Mouse (Mus musculus): ENCODE results near the gene Snap29. TPM values are rescaled to one million over a fixed set of nuclear protein-coding genes. Genes with fewer than 3 reads are reported as not detected.

The Snap29 gene
- polyA plus RNA-seq (2017; shearing (Covaris generic)), result 10 to 100 TPM in 2 of 3 experiments, 1 to 10 TPM in 1; 9.0 to 16.6 (median 11.6) TPM

- ATAC-seq, result peak; percentile 94
Observed at GRCm38 (mm10) chr16:17405736-17406443, at the start of gene Snap29, which contains the start of gene Pi4ka. Gene Snap29, plus strand, starts transcription at chr16:17405986. Gene Pi4ka, minus strand, starts transcription at chr16:17406314.

GRCm38 (mm10) chr16:17356031-17356430, 49.8 kb upstream of the Snap29 start:
- no peak for ATAC-seq

DNA sequence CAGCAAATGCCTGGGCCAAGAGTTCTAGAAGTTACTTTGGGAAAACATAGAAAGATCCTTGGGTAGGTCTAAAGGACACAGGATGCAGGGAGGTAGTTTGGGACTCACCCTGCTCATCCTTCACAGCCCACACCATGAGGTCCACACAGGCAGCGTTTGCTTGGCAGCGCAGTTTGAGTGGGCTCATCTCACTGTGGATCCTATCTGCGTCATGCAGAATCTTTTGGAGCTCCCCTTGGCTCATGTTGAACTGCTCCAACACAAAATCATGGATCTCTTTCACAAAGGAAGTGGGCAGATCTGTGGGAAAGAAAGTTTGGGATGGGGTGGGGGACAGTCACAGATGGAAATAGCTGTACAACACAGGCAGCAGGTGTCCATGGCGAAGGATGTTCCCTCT, 47.0 kb upstream of the Snap29 start:
- no peak for ATAC-seq

GRCm38 (mm10) chr16:17382306-17382705, 23.5 kb upstream of the Snap29 start:
- no peak for ATAC-seq

GRCm38 (mm10) chr16:17383594-17384326, 22.0 kb upstream of the Snap29 start:
- no peak for ATAC-seq

DNA sequence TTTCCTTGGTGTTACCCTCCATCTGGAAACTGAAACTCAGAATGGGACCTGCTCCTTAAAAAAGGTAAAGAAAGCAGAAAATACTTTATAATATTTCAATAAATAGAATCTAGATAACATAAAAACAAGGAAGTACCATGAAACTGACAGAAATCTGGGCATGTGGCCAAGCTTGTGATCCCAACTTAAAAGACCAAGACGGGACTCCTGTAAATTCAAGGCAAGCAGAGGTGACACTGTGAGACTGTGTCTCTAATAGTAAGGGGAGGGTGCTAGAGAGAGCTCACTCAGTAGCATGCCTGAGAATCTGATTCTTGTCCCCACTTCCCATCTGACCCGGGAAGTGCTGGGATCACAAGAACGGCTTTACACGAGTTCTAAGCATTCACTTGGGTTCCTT, 13.0 kb upstream of the Snap29 start:
- ATAC-seq, result no peak

DNA sequence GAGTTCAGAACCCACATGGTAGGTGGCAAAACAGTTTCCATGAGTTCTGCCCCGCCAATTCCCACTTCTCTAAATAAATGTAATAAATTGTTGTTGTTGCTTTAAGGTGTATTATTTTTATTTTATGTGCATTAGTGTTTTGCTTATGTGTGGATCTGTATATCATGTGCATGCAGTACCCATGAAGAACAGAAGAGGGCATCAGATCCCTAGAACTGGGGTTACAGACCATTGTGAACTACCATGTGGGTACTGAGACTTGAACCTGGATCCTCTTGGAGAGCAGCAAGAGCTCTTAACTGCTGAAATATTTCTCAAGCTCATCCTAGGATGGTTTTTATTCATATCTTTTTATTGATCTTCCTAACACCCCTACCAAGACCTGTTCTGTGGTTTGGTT, 2.9 kb upstream of the Snap29 start:
- ATAC-seq, result no peak

GRCm38 (mm10) chr16:17405271-17405696, 502 bp upstream of the Snap29 start:
- peak; percentile 34 for ATAC-seq

GRCm38 (mm10) chr16:17406512-17407231, 886 bp downstream of the Snap29 start:
- ATAC-seq, result no peak

DNA sequence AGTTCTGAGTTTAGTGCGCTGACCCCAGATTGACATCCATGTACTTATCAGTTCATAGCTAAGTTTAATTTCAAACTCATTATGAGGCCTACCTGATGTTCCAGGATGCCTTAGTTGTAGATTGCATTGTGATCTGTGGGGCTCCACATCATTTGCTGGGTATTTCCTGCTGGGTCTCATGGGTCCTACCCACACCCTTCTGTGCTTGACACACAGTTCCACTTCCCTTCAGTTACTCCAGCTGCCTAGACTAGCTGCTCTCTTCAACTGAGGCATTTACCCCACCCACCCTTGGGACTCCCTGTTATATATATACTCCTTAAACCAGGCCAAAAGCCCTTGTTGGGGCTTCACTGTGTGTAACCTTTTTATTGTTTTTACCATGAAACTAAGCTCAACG, 3.3 kb downstream of the Snap29 start:
- ATAC-seq, result no peak

DNA sequence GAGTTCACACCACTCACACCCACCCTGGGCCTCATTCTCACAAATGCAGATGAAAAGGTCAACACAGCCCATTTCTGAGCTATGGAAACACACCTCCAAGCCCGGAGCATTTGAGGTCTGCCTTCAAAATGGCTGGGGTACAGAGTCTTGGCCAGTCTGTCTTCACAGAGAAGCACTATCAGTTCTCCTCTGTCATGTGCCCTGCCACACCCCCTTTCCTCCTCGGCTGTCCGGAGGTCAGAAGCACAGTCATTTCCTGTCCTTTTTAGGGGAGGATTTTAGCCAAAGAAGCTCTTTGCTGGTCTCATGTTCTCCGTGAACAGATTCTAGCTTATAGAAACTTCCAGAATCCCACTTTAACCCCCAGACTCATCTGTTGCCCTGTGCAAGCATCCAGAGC, 4.4 kb downstream of the Snap29 start:
- no peak for ATAC-seq

DNA sequence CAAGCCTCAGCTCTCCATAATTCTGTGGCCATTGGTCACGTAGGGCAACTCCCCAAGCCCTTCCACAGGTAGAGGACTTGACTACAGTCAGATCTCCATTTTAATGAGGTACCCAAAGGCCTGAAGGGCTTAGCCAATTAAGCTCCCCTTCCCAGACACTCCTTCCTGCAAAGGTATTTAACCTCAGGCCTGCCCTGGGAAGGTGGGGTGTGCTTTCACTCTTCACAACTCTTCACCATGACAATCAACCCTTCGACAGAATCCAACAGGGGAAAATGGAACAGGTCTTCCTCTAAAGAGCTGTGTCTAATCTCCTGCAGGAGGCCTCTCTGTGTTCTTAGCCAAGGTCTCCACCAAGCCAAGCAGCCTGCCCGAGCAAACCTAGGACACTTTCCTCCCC, 17.2 kb downstream of the Snap29 start:
- no peak for ATAC-seq

GRCm38 (mm10) chr16:17432576-17432975, 26.8 kb downstream of the Snap29 start:
- ATAC-seq, result no peak

DNA sequence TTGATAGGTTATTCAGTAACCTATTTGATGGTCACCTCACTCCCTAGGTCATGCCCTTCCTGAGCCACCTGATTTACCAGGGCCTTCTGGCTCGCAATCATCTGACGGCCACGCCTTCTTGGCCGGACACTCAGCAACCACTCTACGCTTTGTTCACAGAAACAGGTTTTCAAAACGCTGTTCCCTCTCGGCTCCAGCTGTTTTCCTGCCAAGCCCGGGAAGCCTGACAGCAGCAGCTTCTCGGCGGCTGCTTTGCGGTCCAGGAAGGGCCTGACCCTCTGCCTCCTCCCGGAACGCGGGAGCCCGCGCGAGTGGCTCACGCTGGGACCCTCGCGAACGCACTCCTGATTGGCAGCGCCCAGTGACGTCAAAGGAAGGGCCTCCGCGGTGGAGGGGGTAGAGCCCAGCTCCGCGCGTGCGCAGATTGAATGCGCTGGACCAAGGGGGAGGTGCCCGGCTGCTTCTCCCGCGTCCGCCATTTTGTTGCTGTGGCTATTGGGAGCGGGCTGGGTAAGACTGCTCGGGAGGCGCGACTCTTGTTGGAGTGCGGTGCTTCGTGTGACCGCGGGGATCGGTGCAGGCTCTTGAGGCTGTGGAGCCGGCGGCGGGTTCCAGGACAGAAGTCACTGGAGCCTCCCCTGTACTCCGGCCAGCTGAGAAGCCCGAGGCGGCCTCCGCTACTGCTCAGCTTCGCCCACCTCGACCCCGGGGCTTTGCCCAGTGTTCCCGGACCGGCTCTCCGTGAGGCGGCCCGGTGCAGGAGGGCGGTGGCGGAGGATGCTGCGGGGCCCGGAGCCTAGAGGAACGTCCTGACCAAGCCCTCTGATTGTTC, 46.0 kb downstream of the Snap29 start, which contains the start of gene Crkl:
Gene Crkl (plus strand): TSS at position 447 of the 832 bp plus-strand sequence.
- ATAC-seq, result peak; percentile 94

GRCm38 (mm10) chr16:17452373-17452715, 46.6 kb downstream of the Snap29 start:
- peak; percentile 34 for ATAC-seq

- no peak for ATAC-seq
Observed at GRCm38 (mm10) chr16:17456901-17457300, 51.1 kb downstream of the Snap29 start.

- peak; percentile 53 for ATAC-seq
Observed at GRCm38 (mm10) chr16:17460254-17460653, 54.5 kb downstream of the Snap29 start.

DNA sequence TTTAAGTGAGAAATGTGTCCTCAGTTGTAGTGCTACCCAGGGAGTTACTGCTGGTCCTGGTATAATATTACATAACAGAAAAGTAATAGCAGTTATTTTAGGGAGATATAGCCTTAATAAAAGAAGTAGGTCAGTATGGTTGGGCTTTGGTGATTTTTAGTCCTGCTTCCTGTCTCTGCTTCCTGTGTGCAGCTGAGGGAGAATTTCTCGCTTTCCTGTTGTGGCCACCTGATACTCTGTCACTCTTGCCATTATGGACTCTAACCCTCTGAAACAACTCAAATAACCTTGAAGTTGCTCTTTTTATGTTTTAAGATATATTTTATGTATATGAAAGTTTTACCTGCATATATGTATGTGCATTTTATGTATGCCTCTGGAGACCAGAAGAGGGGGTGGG, 55.8 kb downstream of the Snap29 start:
- ATAC-seq, result peak; percentile 61

DNA sequence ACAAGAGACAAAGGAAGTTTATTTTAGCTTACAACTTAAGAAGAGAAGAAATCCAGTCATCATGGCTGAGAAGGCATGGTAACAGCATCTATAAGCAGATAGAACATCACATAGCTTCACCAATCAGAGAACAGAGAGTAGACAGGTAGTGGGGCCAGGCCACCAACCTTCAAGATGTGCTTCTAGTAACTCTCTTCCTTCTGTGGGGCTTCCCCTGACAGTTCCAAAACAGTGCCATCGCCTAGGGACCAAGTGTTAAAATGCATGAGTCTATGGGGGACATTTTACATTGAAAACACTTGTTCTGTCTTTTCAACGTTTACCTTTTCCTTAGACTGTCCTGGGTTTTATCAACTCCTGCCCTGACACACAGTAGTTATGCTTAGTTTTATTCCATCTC, 57.4 kb downstream of the Snap29 start:
- peak; percentile 53 for ATAC-seq

DNA sequence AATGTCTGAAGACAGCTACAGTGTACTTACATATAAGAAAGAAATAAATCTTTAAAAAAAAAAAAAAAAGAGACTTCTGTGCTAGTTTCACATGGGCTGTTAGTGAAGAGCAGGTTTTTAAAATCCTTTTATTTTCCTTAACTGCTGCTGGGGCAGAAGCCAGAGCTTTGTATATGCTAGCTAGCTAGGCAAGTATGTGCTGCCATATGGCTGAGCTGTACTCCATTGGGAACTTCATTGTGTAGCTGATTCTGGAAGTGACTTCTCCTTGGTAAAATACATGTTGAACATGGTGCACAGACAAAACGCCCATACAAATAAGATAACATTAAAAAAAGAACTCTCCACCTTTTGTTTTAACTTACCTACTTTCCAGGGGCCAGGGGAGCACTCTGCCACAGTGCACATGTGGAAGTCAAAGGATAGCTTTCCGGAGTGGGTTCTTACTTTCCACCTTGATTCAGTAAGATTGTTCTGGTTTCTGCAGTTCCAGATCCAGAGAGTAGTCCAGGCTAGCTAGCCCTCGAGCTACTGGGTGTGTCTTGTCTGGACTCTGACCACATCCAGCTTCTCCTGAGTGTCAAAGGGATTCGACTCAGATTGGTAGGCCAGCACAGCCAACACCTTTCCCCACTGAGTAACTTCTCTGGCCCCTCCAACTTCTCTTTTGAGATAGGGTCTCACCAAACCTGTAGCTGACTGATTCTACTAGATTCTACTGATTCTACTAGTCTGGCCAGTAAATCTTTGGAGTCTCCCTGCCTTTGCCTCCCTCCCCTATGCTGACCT, 61.3 kb downstream of the Snap29 start:
- no peak for ATAC-seq

DNA sequence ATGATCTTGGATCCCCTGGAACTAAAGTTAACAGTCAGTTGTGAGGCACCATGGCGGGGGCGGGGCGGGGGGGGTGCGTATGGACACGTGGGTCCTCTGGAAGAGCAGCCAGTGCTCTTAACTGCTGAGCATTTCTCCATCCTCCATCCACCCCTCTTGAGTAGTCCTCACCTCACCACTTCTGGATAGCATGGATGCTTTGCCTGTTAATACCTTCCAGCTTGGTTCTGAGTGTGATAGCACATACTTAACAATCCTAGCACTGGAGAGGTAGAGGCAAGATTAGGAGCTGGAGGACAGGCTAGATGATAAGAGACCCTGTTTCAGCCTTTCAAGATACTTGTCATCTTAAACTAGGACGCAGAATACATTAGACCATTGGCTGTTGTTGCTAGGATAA, 66.7 kb downstream of the Snap29 start:
- ATAC-seq, result no peak

- peak; percentile 54 for ATAC-seq
Observed at GRCm38 (mm10) chr16:17474091-17474490, 68.3 kb downstream of the Snap29 start.
